In the genomic region with DNA sequence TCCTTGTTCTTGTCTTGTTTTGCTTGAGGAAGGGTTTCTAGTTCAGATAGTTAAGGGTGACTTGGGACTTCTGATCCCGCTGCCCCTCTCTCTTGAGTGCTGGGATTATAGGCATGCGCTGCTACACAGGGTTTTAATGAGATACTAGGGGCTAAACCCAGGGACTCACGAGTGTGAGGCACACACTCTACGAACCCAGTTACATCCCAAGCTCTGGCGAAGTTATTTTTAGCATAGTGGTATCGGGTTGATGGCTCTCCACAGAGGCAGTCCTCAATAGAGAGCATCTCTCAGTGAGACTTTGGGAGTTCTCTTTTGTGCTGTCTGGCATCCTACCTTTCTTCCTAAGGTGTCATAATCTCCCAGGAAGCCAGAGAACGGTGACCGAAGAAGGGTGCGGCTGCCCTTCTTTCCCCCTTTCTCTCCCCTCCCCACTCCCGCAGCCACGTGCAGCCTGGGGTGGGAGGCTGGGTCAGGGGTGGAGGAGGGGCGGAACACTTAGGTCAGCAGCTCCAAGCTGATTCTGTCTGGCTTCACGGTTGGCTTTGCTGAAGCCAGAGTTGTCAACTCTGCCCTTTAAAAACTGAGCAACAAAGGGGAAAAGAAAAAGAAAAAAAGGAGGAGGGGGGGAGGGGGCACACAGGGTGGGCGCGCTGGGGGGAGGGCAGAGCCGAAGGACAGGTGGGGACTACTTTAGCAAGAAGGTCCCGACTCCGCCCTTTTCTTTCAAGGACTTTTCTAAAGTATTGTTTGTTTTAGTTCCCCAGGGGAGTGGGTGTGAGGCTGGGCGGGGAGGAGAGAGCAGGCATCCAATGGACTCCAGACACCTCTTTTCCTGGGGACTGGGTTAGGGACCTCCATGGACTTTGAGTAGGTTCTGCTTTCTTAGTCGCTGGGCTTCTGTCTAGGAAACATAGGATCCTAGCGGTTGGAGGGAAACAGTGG, we compare ENCODE assay signal across 8 mouse cellular contexts.
DNase-seq lines count a peak whose midpoint lies in the region; ATAC-seq and TF ChIP-seq lines count a peak whose summit lies in the region.
"Had no signal": no experiment of that assay in that cellular context is flagged by ENCODE, and none has a peak within 500 bp of the region (broad histone marks: within the 10 kb centered on the region; RNA-seq: fewer than 3 reads in every experiment).

No protein-coding gene starts in this region.

- peak overlapping the region; percentile 19 for H3K4me3 ChIP-seq in forebrain, embryonic 12.5 days (replicated peaks)
- H3K4me3 ChIP-seq in myocyte: no peak overlapping the region
- no peak overlapping the region for H3K4me3 ChIP-seq in thymus, adult 2 months (ENCODE audit: control insufficient read depth, insufficient read depth, low read length)

- no peak for TF ChIP-seq POLR2A in myocyte (IDR thresholded peaks at IDR 0.05; ENCODE audit: insufficient read length, low read depth)
- no peak for TF ChIP-seq POLR2A in thymus, adult 2 months (IDR thresholded peaks at IDR 0.05; ENCODE audit: control insufficient read depth, extremely low read depth, insufficient read depth, low read length, poor library complexity)

- H3K9me3 ChIP-seq in forebrain, embryonic 12.5 days: no peaks in the 10 kb centered on the region

- DNase-seq in embryo, embryonic 10 days (ENCODE audit: low spot score): peak; percentile 74
- DNase-seq in kidney, postnatal 4 days: peak; percentile 30 to 53
- DNase-seq in thymus, adult 2 months: no peak
- DNase-seq in adrenal gland, postnatal 25 days: no peak
- DNase-seq in layer of hippocampus, postnatal 36 days: no peak
- DNase-seq: cerebellum, postnatal 10 days had no signal

- 0 out of 2 replicates have a peak, but pooled peaks have one; percentile 27 for ATAC-seq in forebrain, embryonic 12.5 days (ENCODE audit: low FRiP score)

- H3K27me3 ChIP-seq in forebrain, embryonic 12.5 days: no peaks in the 10 kb centered on the region
- H3K27me3 ChIP-seq in myocyte (ENCODE audit: control insufficient read depth, insufficient read depth, insufficient read length): no peaks in the 10 kb centered on the region
- H3K27me3 ChIP-seq in thymus, adult 2 months (ENCODE audit: control insufficient read depth, insufficient read depth, low read length): no peaks in the 10 kb centered on the region

- no peaks in the 10 kb centered on the region for H3K36me3 ChIP-seq in forebrain, embryonic 12.5 days (replicated peaks)
- H3K36me3 ChIP-seq in myocyte (ENCODE audit: control insufficient read depth, insufficient read depth): no peaks in the 10 kb centered on the region
- H3K36me3 ChIP-seq in thymus, adult 2 months (ENCODE audit: control insufficient read depth, insufficient read depth, low read length): no peaks in the 10 kb centered on the region

- peaks cover 13% of the 10 kb centered on the region for H3K4me1 ChIP-seq in forebrain, embryonic 12.5 days
- H3K4me1 ChIP-seq in thymus, adult 2 months (replicated peaks; ENCODE audit: control insufficient read depth, insufficient read depth, low read length): no peaks in the 10 kb centered on the region

- no peak for TF ChIP-seq CTCF in thymus, adult 2 months (IDR thresholded peaks at IDR 0.05; ENCODE audit: borderline replicate concordance, control insufficient read depth, extremely low read depth, insufficient read depth, low read length, poor library complexity)

- no peaks in the 10 kb centered on the region for H3K79me2 ChIP-seq in myocyte (ENCODE audit: control insufficient read depth, insufficient read depth)

- H3K4me2 ChIP-seq in forebrain, embryonic 12.5 days: peak overlapping the region; percentile 47
- H3K4me2 ChIP-seq in myocyte (ENCODE audit: low read depth): peak overlapping the region; percentile 42

- H3K9ac ChIP-seq in forebrain, embryonic 12.5 days: 0 out of 2 replicates have a peak overlapping the region, but pooled peaks have one; percentile 27

- H3K27ac ChIP-seq in forebrain, embryonic 12.5 days: no peak overlapping the region
- no peak overlapping the region for H3K27ac ChIP-seq in thymus, adult 2 months (ENCODE audit: control insufficient read depth, insufficient read depth, low read length)

- no peak overlapping the region for H3ac ChIP-seq in myocyte (ENCODE audit: control insufficient read depth, insufficient read length)

- WGBS in forebrain, embryonic 12.5 days: 9% methylated on average over 21 of the region's 21 CpGs
- 25% methylated on average over 21 of the region's 21 CpGs for WGBS in thymus, adult 2 months

TF ChIP-seq in myocyte, 11 proteins besides CTCF, POLR2A, EP300 and RAD21:
- TF ChIP-seq MYOD1 (IDR thresholded peaks at IDR 0.05; ENCODE audit: control insufficient read depth in 1 of 3, insufficient read length in 2 of 3, low read depth in 2 of 3): peak in 1 of 3 experiments; percentile 42
- TF ChIP-seq SRF (IDR thresholded peaks at IDR 0.05; ENCODE audit: control insufficient read depth, insufficient read length, low read depth): no peak
- no peak for TF ChIP-seq MAX (IDR thresholded peaks at IDR 0.05; ENCODE audit: low read depth)

Comparison
In these comparisons a context has a peak if more than half of its experiments do, and no peak if none do; other contexts are left out.
1. DNase-seq: peak in embryo, embryonic 10 days (single experiment) and kidney, postnatal 4 days (2 of 2); none in thymus, adult 2 months (single experiment), adrenal gland, postnatal 25 days (single experiment) and layer of hippocampus, postnatal 36 days (0 of 2).